Mouse (Mus musculus) megakaryocyte, embryonic 14.5 days (primary cell): ENCODE data around the gene Adat3. TPM values are rescaled to one million over a fixed set of nuclear protein-coding genes. Genes with fewer than 3 reads are reported as not detected.
"Not testable (repeated sequence)": the region's sequence is repeated elsewhere in the genome, so short reads cannot be mapped to it uniquely, and the experiment has no call there.

Source experiments
- H3K27me3 ChIP-seq: replicated peaks from 2 replicates; pipeline ENCODE3; 2012; ENCODE audit warnings: inconsistent platforms
- H3K36me3 ChIP-seq: replicated peaks from 2 replicates; pipeline ENCODE3; 2012; ENCODE audit warnings: low read length, inconsistent platforms, mixed read lengths
- H3K4me1 ChIP-seq: 2 replicates; pipeline ENCODE4 v1.6.1; 2012; ENCODE audit warnings: inconsistent platforms
- H3K4me3 ChIP-seq: replicated peaks from 2 replicates; pipeline ENCODE3; 2012; ENCODE audit warnings: moderate library complexity, mild to moderate bottlenecking, inconsistent platforms
- H3K9me3 ChIP-seq: 2 replicates; pipeline ENCODE4 v1.6.1; 2012; ENCODE audit warnings: inconsistent platforms
- FLI1 ChIP-seq: IDR thresholded peaks from 2 replicates; pipeline ENCODE4 v1.6.1; 2012; ENCODE audit warnings: low read length, inconsistent platforms, mixed read lengths
- GATA1 ChIP-seq: IDR thresholded peaks from 3 replicates; pipeline ENCODE4 v1.6.1; 2012; ENCODE audit warnings: mixed read lengths, low read length, inconsistent platforms, borderline replicate concordance
- polyA plus RNA-seq: library from polyadenylated mRNA; stranded (reverse); fragments of >175 nt; gene quantifications from 2 replicates; pipeline ENCODE4 v1.2.3, GENCODE M21; 2012; ENCODE audit warnings: low replicate concordance; ENCODE audit not compliant: insufficient read depth

The Adat3 gene
- polyA plus RNA-seq, 1 experiment = 5.7 TPM

- Histone ChIP-seq H3K4me3 (peak within 1 kb of the TSS; percentile 100), H3K4me1 (peaks cover 52% of the 10 kb centered on the region), H3K27me3 (no peaks in the 10 kb centered on the region), H3K9me3 (no peaks in the 10 kb centered on the region), H3K36me3 (peaks cover 21% of the 10 kb centered on the region)
- peak; percentile 47; the same call in 1 of the 2 replicates for TF ChIP-seq FLI1
- no peak for TF ChIP-seq GATA1
Measured at GRCm38 (mm10) chr10:80589879-80590854, 12.5 kb upstream of the Adat3 start, which contains the start of gene Abhd17a. Abhd17a (minus strand) TSS chr10:80590341.

GRCm38 (mm10) chr10:80596318-80596717 lies 6.4 kb upstream of the Adat3 start:
- Histone ChIP-seq H3K36me3 (no peaks in the 10 kb centered on the region), H3K4me1 (peaks cover 40% of the 10 kb centered on the region), H3K9me3 (peaks cover 5% of the 10 kb centered on the region; the same call in 1 of the 2 replicates), H3K4me3 (no peak overlapping the region), H3K27me3 (no peaks in the 10 kb centered on the region)
- TF ChIP-seq FLI1 = no peak
- TF ChIP-seq GATA1 = no peak

GRCm38 (mm10) chr10:80603364-80603763 lies 684 bp downstream of the Adat3 start:
- TF ChIP-seq GATA1 (no peak), FLI1 (no peak)
- peaks cover 5% of the 10 kb centered on the region; the same call in 1 of the 2 replicates for H3K9me3 ChIP-seq
- H3K4me1 ChIP-seq = peaks cover 77% of the 10 kb centered on the region
- peaks cover 26% of the 10 kb centered on the region for H3K36me3 ChIP-seq
- H3K4me3 ChIP-seq = peak overlapping the region; percentile 100
- no peaks in the 10 kb centered on the region for H3K27me3 ChIP-seq

GRCm38 (mm10) chr10:80604001-80604509 lies 1.4 kb downstream of the Adat3 start:
- Histone ChIP-seq H3K36me3 (peaks cover 33% of the 10 kb centered on the region), H3K9me3 (peaks cover 5% of the 10 kb centered on the region; the same call in 1 of the 2 replicates), H3K4me1 (peaks cover 78% of the 10 kb centered on the region), H3K27me3 (no peaks in the 10 kb centered on the region), H3K4me3 (peak overlapping the region; percentile 100)
- TF ChIP-seq GATA1 (no peak), FLI1 (no peak)

GRCm38 (mm10) chr10:80604988-80605387 lies 2.3 kb downstream of the Adat3 start:
- Histone ChIP-seq H3K27me3 (no peaks in the 10 kb centered on the region), H3K4me3 (peak overlapping the region; percentile 10), H3K4me1 (peaks cover 87% of the 10 kb centered on the region), H3K9me3 (no peaks in the 10 kb centered on the region), H3K36me3 (peaks cover 43% of the 10 kb centered on the region)
- TF ChIP-seq FLI1 = no peak
- no peak for TF ChIP-seq GATA1

- not testable (repeated sequence) for H3K9me3 ChIP-seq, H3K27me3 ChIP-seq
- Histone ChIP-seq H3K36me3 (peaks cover 44% of the 10 kb centered on the region), H3K4me3 (peak within 1 kb of the TSS; percentile 10), H3K4me1 (peaks cover 94% of the 10 kb centered on the region)
Measured at GRCm38 (mm10) chr10:80605721-80606120, 3.0 kb downstream of the Adat3 start, which contains the start of gene Gm49322. Gm49322 (plus strand) TSS chr10:80606021.

GRCm38 (mm10) chr10:80606306-80606705 lies 3.6 kb downstream of the Adat3 start:
- Histone ChIP-seq H3K36me3 (peaks cover 44% of the 10 kb centered on the region), H3K4me1 (peaks cover 94% of the 10 kb centered on the region), H3K9me3 (no peaks in the 10 kb centered on the region), H3K4me3 (no peak overlapping the region), H3K27me3 (no peaks in the 10 kb centered on the region)
- TF ChIP-seq GATA1 = no peak
- no peak for TF ChIP-seq FLI1

- no peak for TF ChIP-seq GATA1
- no peak for TF ChIP-seq FLI1
- Histone ChIP-seq H3K4me1 (peaks cover 94% of the 10 kb centered on the region), H3K27me3 (no peaks in the 10 kb centered on the region), H3K4me3 (no peak overlapping the region), H3K9me3 (no peaks in the 10 kb centered on the region), H3K36me3 (peaks cover 44% of the 10 kb centered on the region)
Measured at GRCm38 (mm10) chr10:80606737-80607350, 4.2 kb downstream of the Adat3 start.

GRCm38 (mm10) chr10:80608435-80608834 lies 5.8 kb downstream of the Adat3 start:
- no peaks in the 10 kb centered on the region for H3K9me3 ChIP-seq
- no peak for TF ChIP-seq FLI1
- TF ChIP-seq GATA1 = no peak
- H3K27me3 ChIP-seq = no peaks in the 10 kb centered on the region
- H3K4me3 ChIP-seq = no peak overlapping the region
- peaks cover 54% of the 10 kb centered on the region for H3K36me3 ChIP-seq
- H3K4me1 ChIP-seq = peaks cover 89% of the 10 kb centered on the region
